Mouse (Mus musculus) adrenal gland, postnatal 10 days (tissue): Measurements from ENCODE around the gene Rpp25l. TPM values are rescaled to one million over a fixed set of nuclear protein-coding genes. Genes with fewer than 3 reads are reported as not detected.
A peak's percentile ranks its signal among the peaks of the same experiment; 100 is the strongest.

Experiments
- DNase-seq: peaks from one replicate; pipeline ENCODE4 v3.0.0; 2021; ENCODE audit warnings: mixed read lengths
- long read RNA-seq, 2 experiments: library from polyadenylated mRNA; stranded (forward); transcript quantifications; one replicate each; pipeline ENCODE4 v2.0.0; 2021
- total RNA-seq, 2 experiments: library from RNA; stranded (reverse); gene quantifications; 2 replicates each; pipeline ENCODE4 v1.2.3; 2021

The Rpp25l gene
- 10 to 100 TPM; 36.2 to 39.0 TPM for total RNA-seq
- long read RNA-seq, experiment 1, transcript Rpp25l-201 (2 exons, 856 nt): major isoform, 24 of 26 reads
- long read RNA-seq, experiment 1, partial matches to known transcripts: 0 of 26 reads
- long read RNA-seq, experiment 1, other reads (novel, unspliced or antisense): 2 of 26 reads
- long read RNA-seq, experiment 2, transcript Rpp25l-201 (2 exons, 856 nt): major isoform, 17 of 19 reads
- long read RNA-seq, experiment 2, partial matches to known transcripts: 0 of 19 reads
- long read RNA-seq, experiment 2, other reads (novel, unspliced or antisense): 2 of 19 reads

DNA sequence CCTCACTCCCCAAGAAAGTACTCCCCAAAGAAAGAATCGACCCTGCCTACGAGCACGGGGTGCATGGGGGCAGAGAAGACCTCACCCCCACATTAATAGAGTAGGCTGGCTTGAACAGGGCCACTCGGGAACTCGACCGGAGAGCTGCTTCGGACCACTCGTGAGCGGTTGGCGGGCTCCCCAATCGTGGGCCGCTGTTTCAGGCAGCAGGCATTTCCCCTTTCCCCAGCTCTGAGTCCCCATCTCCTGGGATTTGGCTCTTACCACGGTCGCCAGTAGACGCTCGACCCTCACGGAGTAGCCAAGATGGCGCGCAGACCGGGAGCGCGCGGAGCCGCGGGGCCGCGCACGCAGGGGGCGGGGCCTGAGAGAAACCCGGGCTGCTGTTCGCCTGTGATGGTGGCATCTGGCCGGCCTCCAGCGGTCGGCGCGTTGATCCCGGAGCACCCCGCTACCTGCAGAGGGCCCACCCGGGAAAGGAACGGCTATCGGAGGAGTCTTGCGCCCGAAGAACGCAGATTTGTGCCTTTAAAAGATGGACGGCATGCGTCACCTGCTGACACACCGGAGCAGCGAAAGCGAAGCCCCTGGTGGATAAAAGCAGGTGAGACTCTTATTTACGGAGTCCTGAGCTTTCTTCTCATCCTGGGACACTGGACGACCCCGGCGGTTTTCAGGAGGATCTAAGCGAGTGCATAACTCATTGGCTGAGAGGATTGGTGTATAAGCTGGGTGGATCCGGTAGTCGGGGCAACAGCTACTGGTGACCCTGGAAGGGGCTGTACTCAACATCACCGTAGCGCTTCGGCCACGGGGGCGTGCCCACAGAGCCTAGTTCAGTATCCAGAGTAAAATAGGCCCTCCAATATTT is at the start of gene Rpp25l:
Gene Rpp25l (minus strand): TSS at position 338 of the 871 bp plus-strand sequence.
- DNase-seq: peak; percentile 94

DNA sequence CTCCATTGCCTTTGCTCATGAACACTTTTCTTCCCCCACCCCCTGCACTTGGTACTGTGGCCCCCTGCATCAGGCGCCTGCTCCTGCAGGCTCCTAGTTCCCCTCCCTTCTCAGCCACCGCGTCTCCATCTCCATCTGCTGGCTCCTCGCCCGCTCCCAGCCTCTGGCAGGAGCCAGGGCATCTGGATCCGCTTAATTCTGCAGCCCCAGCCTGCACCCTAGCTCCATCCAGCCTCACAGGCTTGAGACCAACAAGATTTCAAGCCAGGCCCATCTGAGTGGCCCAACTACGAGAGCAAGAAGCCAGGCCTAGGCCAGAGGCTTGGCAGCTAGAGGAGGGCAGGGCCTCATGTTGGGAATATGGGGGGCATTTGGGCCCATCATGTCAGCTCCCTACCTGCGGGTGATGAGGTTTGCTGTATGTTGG is 49.4 kb upstream of the Rpp25l start:
- DNase-seq: peak; percentile 71

DNA sequence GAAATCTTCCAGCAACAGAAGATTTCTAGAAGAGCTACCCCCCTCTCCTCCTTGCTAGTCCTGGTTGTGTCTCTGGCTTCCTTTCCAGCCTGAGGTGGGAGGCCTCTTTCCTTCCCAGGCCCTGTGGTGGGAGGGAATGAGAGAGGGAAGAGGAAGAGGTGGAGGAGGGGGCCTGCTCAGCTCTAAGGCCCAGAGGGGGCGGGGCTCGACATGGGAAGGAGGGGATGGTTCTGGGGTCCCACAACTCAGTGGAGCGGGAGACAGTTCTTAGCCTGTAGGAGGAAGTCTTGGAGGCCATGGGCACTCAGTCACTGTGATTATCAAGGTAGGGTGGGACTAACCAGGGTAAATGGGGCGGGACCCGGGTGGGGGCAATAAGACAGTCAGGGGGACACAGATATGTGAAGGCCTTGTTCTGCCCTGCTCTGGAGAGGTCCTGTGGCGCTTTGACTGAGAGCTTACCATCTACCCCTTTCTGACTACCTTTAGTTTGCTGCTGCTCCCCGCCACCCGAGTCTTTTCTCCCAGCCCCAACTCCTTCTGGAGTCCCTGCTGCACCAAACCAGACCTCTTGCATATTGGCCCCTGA is 48.9 kb upstream of the Rpp25l start:
- DNase-seq: no peak

DNA sequence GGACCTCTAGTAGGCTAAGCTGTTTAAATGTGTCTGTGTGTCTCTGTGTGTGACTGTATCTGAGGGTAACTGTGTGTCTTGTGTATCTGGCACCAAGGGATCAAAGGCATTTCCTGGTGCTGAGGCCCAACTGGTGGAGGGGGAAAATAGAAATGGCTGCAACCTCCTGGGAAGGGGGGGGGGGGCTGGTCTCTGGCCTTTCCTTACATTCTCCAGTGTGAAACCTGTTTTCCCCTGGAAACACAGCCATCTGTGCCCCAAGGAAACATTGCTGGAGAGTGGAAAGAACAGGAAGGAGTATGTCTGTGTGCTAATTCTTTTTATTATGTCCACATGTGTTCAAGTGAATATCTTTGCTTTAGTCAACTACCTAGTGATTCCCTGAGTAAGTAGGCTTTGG is 48.3 kb upstream of the Rpp25l start:
- no peak for DNase-seq

DNA sequence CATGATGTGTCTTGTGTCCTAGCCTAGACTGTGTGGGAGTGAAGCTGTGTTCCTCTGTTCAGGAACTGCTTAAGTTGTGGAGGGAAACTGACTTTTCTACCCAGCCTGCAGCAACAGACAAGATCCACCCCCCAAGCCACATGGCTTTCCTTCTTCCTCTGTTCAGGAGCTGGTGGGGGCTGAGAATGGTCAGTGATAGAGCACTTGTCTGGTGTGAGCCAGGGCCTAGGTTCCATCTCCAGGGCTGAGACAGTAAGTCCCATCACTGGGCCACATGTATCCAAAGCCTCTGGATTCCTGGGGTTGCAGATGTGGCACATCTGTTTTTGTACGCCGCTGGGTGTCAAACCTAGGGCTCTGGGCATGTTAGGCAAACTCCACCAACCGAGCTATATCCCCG is 47.6 kb upstream of the Rpp25l start:
- DNase-seq: no peak

DNA sequence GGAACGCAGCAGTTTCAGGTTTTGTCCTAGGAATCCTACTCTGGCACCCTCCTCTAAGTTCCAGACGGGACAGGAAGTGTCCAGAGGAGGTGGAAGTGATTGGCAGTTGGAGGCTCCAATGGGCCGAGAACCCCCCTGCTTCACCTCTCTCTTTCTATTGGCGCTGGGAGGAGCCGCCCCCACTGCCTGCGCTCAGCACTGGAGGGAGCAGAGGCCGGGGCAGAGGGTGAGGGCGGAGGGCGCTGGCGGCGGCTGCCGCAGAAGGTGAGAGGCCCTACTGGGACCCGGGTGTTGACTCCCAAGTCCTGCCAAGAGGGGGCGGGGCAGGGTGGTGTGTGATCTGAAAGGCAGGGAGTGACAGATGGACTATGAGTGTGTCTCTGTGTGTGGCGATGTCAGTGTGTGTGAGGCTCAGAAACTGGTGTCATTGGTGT is 47.0 kb upstream of the Rpp25l start:
- peak; percentile 94 for DNase-seq

DNA sequence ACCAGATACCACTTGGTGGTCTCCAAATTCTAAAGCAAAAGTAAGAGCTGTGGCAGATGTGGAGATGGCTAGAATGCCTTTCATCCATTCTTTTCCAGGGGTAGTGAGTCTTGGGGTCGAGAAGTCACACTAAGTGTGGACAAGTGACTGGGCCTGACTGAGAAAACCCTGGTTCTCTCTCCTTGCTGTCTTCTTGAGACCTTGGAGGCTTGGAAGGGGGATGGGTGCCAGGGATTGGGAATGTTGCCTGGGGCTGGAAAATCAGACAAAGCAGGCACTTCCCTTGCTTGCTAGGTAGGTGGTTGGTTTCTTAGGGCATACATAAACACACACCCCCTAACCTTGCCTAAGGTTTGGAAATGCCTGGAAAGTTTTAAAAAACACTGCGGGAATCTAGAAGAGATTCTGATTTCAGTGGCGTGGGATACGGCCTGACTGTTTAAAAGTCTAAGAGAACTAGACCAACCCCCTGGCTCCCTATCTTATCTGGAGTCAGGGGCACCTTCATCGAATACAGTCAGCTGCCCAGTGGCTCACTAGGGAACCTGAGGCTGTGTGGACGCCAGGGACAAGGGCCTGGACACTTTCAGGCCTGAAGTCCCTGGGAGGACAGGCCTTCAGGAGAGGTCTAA is 46.4 kb upstream of the Rpp25l start:
- DNase-seq: peak; percentile 37

DNA sequence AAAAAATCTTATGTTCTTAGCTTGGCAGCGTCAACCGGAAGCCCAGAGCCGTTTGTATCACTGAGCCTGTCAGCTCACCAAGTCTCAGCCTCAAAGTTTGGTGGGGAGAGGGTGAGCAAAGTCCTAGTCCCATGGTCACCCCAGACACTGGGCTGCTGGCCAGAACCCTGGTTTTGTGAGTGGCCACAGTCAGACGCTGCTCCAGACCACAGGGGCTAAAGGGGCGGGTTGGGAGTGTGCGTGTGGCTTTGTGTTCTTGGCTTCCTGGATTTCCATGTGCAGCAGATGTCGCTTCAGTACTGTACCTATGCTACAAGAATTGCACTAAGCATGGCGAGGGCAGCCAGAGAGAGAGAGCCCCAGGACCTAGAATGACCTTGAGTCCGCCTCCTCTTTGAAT is 45.9 kb upstream of the Rpp25l start:
- DNase-seq: peak; percentile 63

DNA sequence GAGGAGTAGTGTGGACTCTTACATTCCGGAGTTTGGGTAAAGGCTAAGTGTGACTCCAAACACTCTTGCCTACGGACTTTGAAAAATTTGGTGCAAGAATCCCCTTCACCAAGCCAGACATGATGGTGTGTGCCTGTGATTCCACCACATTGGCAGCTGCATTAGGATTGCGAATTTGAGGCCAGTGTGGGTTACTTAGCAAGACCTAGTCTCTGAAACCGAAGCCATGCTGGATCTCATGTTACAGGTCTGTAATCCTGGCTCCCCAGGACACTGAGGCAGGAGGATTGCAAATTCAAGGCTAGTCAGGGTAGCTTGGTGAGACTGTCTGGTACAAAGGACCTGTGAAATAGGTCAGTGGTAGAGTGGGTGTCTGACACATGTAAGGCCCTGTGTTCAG is 45.4 kb upstream of the Rpp25l start:
- DNase-seq: no peak

DNA sequence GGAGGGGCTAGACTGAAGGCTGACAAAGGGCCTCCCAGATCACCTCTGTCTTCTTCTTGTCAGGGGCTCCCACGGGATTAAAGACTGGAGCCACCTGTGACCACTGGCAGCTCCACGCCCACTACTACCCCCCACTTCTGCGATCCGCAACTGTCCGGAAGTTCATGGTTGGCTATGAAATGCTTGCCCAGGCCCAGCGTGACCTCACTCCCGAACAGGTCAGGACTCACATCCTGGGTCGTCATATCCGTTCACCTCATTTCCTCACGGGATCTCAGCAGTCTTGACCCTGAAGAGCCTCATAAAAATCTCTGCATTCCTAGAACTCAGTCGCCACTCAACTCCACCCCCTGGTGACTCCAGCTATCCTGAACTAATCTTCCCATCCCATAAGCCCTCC is 44.7 kb upstream of the Rpp25l start:
- DNase-seq: no peak

DNA sequence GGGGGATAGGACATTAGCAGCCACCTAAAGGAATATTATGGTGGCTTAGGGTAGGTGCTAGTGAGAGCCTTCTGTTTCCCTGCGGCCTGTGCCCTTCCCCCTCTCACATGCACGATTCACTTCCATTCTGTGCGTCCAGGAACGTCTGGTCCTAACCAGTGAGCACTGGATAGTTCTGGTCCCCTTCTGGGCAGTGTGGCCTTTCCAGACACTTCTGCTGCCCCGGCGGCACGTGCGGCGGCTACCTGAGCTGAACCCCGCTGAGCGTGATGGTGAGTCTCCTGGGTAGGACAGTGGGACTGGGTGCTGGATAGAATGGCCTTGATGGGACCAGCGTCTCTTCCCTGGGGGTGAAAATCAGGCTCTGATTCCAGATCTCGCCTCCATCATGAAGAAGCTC is 44.0 kb upstream of the Rpp25l start:
- no peak for DNase-seq

DNA sequence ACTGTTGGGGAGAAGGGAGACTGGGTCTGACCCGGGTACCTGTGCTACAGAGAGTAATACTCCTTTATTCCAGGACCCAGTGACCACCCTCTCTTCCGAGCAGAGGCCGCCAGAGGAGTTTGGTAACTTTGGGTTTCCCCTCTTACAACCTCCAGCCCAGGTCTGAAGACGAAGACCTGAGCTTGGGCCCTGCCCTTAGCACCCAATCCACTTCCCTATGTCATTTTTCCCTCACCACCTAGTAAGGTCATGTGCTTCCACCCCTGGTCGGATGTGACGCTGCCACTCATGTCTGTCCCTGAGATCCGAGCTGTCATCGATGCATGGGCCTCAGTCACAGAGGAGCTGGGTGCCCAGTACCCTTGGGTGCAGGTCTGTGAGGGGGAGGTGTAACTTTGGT is 43.1 kb upstream of the Rpp25l start:
- no peak for DNase-seq

DNA sequence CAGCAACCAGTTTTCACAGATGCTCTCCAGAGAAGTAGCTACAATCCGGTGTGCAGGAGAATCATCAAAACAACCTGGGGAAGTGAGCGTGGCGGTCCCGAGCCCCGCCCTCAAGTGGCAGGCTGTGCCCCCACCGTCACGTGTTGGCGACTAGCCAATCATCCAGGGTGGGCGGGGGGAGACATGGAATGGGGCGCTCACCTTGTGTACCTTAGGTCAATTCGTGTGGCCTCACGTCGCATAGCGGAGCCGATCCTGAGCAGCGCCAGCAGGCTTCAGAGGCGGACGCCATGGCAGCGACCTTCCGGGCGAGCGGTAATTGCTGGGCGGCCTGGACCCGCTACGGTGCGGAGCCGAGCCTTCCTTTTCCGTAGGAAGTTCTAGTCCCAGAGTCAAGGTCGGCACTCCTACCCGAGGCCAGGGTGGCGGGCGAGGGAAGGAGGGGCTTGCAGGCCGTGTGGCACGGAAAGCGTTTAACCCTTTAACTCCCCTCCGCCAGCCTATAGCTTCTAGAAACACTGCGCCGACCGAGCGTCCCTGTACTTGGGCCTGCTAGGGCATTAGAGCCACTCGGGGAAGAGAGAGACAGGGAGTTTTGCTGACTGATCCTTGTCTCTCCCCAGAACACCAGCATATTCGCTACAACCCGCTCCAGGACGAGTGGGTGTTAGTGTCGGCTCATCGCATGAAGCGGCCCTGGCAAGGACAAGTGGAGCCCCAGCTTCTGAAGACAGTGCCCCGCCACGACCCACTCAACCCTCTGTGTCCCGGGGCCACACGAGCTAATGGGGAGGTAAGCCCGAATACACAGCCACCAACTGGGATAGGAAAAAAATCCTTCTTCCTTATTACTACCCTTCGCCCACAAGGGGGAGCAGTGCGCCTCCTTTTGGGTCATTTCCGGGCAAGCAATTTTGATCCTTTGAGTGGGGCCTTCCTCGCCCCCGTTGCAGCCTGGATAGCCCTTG is 42.3 kb upstream of the Rpp25l start, which contains the start of gene Sigmar1:
Gene Sigmar1 (minus strand): TSS at position 820 of the 968 bp plus-strand sequence.
- peak; percentile 89 for DNase-seq

DNA sequence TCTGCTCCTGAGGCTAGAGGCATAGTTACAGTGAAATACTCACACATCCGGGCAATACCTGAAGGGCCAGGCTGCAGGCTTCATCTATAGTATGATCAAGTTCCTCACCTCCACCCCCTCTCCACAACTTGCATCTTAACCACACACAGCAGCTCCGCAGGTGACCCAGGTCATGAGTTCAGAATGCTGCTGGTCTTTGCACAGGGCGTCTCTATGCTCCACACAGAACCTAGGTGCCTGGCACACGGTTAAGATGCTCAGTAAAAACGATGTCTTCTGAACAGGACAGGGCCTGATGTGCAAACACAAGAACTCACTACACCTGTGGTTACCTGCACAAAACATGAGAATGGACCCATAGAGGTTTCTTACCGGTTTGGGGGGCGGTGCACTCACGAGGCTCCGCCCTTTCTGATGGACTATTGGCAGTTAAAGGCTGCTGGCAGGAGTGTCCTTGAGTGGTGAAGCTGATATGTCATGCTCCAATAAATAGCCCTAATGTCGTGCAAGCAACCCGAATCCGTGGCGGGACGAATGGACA is 41.5 kb upstream of the Rpp25l start, which contains the start of gene Galt:
Gene Galt (plus strand): TSS at position 432 of the 541 bp plus-strand sequence.
- DNase-seq: no peak

DNA sequence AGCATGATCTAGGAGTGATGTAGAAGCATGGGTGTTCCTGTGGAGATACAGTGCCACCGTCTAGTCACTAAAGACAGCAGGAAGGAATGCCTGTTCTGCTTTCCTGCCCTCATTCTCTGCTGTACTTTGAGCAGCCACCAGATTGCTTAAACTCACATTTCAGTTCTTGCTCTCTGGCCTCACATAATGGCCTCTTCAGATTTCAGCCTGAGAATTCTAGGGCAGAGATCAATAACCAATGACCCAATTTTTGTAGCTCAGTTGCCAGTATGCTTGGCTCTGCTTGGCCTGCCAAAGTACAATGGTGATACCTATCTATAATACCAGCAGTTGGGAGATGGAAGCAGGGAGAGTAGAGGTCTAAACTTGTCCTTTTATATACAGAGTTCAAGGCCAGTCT is 31.7 kb upstream of the Rpp25l start:
- DNase-seq: no peak

DNA sequence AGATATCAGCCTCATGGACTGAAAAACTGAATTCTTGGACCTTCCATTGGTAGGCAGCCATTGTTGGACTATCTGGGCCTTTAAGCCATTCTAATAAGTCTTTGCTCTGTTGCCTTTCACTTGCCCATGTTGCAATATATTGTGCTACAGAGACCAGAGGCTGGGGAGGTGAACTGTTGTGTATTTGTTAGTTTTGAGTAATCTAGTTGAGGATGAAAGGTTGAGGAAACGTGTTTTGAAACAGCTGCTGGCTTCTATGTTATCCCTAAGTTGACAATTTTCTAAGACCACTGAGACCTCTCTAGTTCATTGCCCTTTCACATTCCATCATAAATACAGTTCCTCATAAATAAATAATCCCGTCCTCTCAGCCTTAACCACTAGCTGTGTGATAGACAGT is 30.8 kb upstream of the Rpp25l start:
- no peak for DNase-seq

DNA sequence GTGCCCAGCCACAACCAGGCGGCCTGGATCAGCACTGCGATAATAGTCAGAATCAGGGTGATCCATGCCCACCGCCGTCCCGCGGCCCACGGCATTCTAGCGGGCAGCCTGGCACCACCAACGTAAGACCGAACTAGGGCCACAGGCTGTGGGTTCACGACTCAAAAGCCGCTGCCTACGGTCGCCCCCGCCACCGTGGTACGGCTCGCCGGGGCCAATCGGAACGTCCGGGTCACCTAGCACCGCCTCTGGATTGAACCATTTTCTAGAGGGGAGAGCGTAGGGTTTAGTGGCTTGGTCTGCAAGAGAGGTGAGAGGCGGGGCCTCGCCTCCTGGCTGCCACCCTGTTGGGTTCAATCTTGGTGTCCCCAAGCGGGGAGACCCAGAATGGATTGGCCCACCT is 27.8 kb upstream of the Rpp25l start:
- peak; percentile 95 for DNase-seq

DNA sequence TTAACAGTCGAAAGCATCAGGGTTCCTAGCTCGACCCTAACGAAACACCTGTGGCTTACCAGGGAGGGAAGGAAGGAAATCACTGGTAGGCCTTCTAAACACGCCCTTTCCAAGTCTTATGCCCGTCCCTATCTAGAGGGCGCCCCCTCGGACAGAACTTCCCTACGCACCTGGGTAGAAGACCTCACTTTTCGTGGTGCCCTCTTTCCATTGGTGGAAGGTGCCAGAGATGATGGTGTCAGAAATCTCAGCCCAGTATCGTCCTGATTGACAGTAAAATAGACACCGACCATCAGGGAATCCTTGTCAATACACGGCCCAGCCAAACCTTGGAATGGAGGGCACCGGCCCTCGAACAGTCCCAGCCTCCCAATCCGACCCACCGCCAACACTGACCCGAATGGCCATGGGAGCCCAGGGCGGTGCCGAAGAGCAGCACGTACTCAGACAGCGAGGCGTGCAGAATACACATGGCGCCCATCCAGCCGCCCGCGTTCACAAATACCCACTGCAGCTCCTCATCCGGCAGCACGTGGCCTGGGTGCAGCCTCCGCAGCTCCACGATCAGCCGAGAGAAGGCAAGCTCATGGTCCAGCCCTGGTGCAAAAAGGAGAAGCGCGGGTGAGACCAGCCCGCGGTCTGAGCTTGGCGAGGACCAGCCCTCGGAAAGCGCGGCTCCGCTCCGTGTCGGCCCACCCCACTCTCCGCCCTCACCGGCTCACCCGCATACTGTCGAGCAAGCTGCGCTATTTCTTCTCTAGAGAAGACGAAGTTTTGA is 27.2 kb upstream of the Rpp25l start:
- no peak for DNase-seq

DNA sequence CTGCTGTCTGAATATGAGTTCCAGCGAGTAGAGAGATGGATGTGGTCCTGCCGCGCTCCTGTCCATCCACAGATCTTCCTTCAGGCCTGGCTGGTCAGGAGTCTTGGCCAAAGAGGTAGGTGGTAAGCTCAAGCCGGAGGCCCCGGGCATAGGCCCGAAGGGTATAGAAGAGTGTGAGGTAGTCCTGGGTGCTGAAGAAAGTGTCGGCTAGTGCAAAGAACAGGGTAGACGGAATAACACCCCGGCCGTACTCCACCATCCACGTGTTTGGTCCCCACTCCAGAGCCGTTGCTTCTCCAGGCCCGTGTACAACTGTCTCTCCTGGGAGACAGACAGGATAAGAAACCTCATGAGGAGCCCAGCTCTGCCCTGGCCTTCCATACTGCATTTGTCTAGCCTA is 25.9 kb upstream of the Rpp25l start:
- DNase-seq: no peak

DNA sequence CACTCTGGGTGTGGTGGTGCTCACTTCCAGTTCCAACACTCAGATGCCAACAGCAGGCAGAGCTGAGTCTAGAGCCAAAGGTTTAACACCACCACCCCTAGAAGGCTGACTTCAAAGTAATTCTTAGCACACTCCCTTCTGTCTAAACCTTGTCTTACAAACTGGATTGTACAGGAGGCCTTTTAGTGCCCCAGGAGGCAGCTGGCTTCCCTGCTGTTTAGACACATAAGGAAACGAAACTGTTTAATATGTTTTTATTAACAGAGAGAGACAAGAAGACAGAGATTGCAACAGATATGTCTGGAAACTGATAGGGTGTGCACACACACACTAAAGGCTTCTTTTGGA is 24.9 kb upstream of the Rpp25l start:
- no peak for DNase-seq
